Mouse (Mus musculus): ENCODE measurements around the gene Mroh2a. TPM values are rescaled to one million over a fixed set of nuclear protein-coding genes. Genes with fewer than 3 reads are reported as not detected.

Mroh2a gene
- polyA plus RNA-seq, 1 experiment from 2014 or later, result 0.29 TPM

DNA sequence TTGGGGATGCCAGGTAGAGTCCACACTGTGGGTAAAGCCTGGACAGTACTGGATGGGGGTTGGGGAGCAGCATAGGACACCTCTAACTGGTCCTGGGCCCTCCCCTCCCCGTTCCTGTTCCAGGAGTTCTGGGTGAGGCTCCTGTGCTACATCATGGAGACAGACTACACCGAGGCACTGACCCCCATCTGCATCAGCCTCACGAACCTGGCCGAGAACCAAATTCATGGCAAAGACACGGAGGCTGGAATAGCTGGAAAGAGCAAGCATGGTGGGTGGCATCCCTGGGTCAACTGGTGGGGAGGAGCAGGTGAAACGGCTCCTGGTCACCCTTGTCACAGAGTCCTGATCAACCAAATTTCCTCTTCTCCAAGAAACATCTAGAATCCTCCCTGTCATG lies 12.0 kb downstream of the Mroh2a start:
- Histone ChIP-seq H3K4me2 (replicated peaks; ENCODE audit: low read depth) (no peak overlapping the region), H3K9ac (ENCODE audit: low read depth, low read length) (no peak overlapping the region), H3K27ac (ENCODE audit: low read depth, low read length) (no peak overlapping the region), H3K4me3 (ENCODE audit: low read depth, low read length) (no peak overlapping the region), H3K27me3 (replicated peaks; ENCODE audit: control insufficient read depth, insufficient read depth, low read length) (no peaks in the 10 kb centered on the region), H3K4me1 (replicated peaks; ENCODE audit: control insufficient read depth, insufficient read depth, low read length) (no peaks in the 10 kb centered on the region), H3K9me3 (ENCODE audit: control insufficient read depth) (peaks cover 41% of the 10 kb centered on the region), H3K36me3 (ENCODE audit: control insufficient read depth, insufficient read depth) (no peaks in the 10 kb centered on the region)
- WGBS, result 77% methylated on average over 6 of the region's 6 CpGs
- no peak for ATAC-seq
- no peak for TF ChIP-seq CTCF (IDR thresholded peaks at IDR 0.05; ENCODE audit: low read depth)

DNA sequence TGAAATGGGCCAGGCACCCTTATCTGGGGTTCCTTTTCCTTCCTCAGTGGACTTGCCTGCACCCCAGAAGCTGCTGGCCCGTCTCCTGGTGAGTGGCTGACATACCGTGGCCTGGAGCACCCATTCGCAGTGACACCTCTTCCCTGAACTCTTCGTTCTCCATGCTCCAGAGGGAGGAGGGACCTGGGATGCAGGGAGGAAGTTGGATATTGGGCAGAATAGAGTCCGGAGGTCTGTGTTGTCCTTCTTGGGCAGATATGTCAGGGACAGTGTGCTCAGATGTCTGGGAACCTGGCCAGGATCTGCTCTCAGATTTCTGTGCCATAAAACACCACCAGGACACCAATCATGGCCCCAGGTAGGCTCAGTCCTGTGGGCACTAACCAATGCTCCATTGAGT lies 13.3 kb downstream of the Mroh2a start:
- ATAC-seq, result no peak
- Histone ChIP-seq H3K27ac (ENCODE audit: low read depth, low read length) (no peak overlapping the region), H3K27me3 (replicated peaks; ENCODE audit: control insufficient read depth, insufficient read depth, low read length) (no peaks in the 10 kb centered on the region), H3K9me3 (ENCODE audit: control insufficient read depth) (peaks cover 34% of the 10 kb centered on the region), H3K9ac (ENCODE audit: low read depth, low read length) (no peak overlapping the region), H3K4me3 (ENCODE audit: low read depth, low read length) (no peak overlapping the region), H3K4me1 (replicated peaks; ENCODE audit: control insufficient read depth, insufficient read depth, low read length) (no peaks in the 10 kb centered on the region), H3K36me3 (ENCODE audit: control insufficient read depth, insufficient read depth) (no peaks in the 10 kb centered on the region), H3K4me2 (replicated peaks; ENCODE audit: low read depth) (no peak overlapping the region)
- 72% methylated on average over 5 of the region's 5 CpGs for WGBS
- no peak for TF ChIP-seq CTCF (IDR thresholded peaks at IDR 0.05; ENCODE audit: low read depth)

- H3K9me3 ChIP-seq (ENCODE audit: control insufficient read depth), result peaks cover 33% of the 10 kb centered on the region
These were observed 13.8 kb downstream of the Mroh2a start for GRCm38 (mm10) chr1:88240579-88240978.

GRCm38 (mm10) chr1:88243861-88244260 lies 17.1 kb downstream of the Mroh2a start:
- no peak overlapping the region for H3K4me3 ChIP-seq (ENCODE audit: low read depth, low read length)
- H3K36me3 ChIP-seq (ENCODE audit: control insufficient read depth, insufficient read depth), result no peaks in the 10 kb centered on the region
- WGBS, result 62% methylated on average over 5 of the region's 5 CpGs
- no peak overlapping the region for H3K27ac ChIP-seq (ENCODE audit: low read depth, low read length)
- H3K27me3 ChIP-seq (replicated peaks; ENCODE audit: control insufficient read depth, insufficient read depth, low read length), result no peaks in the 10 kb centered on the region
- peaks cover 32% of the 10 kb centered on the region for H3K9me3 ChIP-seq (ENCODE audit: control insufficient read depth)
- no peak overlapping the region for H3K4me2 ChIP-seq (replicated peaks; ENCODE audit: low read depth)
- no peak for ATAC-seq
- H3K9ac ChIP-seq (ENCODE audit: low read depth, low read length), result no peak overlapping the region
- no peak for TF ChIP-seq CTCF (IDR thresholded peaks at IDR 0.05; ENCODE audit: low read depth)
- no peaks in the 10 kb centered on the region for H3K4me1 ChIP-seq (replicated peaks; ENCODE audit: control insufficient read depth, insufficient read depth, low read length)

More at GRCm38 (mm10) chr1:88240579-88240978, 13.8 kb downstream of the Mroh2a start:
- WGBS, result 68% methylated on average over 4 of the region's 4 CpGs
- H3K36me3 ChIP-seq (ENCODE audit: control insufficient read depth, insufficient read depth), result no peaks in the 10 kb centered on the region
- H3K9ac ChIP-seq (ENCODE audit: low read depth, low read length), result no peak overlapping the region
- H3K4me2 ChIP-seq (replicated peaks; ENCODE audit: low read depth), result no peak overlapping the region
- no peak for TF ChIP-seq CTCF (IDR thresholded peaks at IDR 0.05; ENCODE audit: low read depth)
- no peak overlapping the region for H3K27ac ChIP-seq (ENCODE audit: low read depth, low read length)
- H3K4me1 ChIP-seq (replicated peaks; ENCODE audit: control insufficient read depth, insufficient read depth, low read length), result no peaks in the 10 kb centered on the region
- H3K4me3 ChIP-seq (ENCODE audit: low read depth, low read length), result no peak overlapping the region
- no peaks in the 10 kb centered on the region for H3K27me3 ChIP-seq (replicated peaks; ENCODE audit: control insufficient read depth, insufficient read depth, low read length)
- 0 out of 2 replicates have a peak, but pooled peaks have one; percentile 2 for ATAC-seq

GRCm38 (mm10) chr1:88245881-88246280 lies 19.1 kb downstream of the Mroh2a start:
- H3K4me3 ChIP-seq (ENCODE audit: low read depth, low read length), result no peak overlapping the region
- no peak for TF ChIP-seq CTCF (IDR thresholded peaks at IDR 0.05; ENCODE audit: low read depth)
- WGBS, result 74% methylated on average over 6 of the region's 6 CpGs
- no peaks in the 10 kb centered on the region for H3K27me3 ChIP-seq (replicated peaks; ENCODE audit: control insufficient read depth, insufficient read depth, low read length)
- no peaks in the 10 kb centered on the region for H3K36me3 ChIP-seq (ENCODE audit: control insufficient read depth, insufficient read depth)
- no peaks in the 10 kb centered on the region for H3K4me1 ChIP-seq (replicated peaks; ENCODE audit: control insufficient read depth, insufficient read depth, low read length)
- no peak overlapping the region for H3K9ac ChIP-seq (ENCODE audit: low read depth, low read length)
- no peak overlapping the region for H3K4me2 ChIP-seq (replicated peaks; ENCODE audit: low read depth)
- no peak overlapping the region for H3K27ac ChIP-seq (ENCODE audit: low read depth, low read length)
- H3K9me3 ChIP-seq (ENCODE audit: control insufficient read depth), result peaks cover 35% of the 10 kb centered on the region
- ATAC-seq, result 0 out of 2 replicates have a peak, but pooled peaks have one; percentile 1

- no peaks in the 10 kb centered on the region for H3K4me1 ChIP-seq (replicated peaks; ENCODE audit: control insufficient read depth, insufficient read depth, low read length)
- 49% methylated on average over 6 of the region's 6 CpGs for WGBS
- peaks cover 38% of the 10 kb centered on the region for H3K9me3 ChIP-seq (ENCODE audit: control insufficient read depth)
- no peak overlapping the region for H3K27ac ChIP-seq (ENCODE audit: low read depth, low read length)
- H3K27me3 ChIP-seq (replicated peaks; ENCODE audit: control insufficient read depth, insufficient read depth, low read length), result no peaks in the 10 kb centered on the region
- H3K36me3 ChIP-seq (ENCODE audit: control insufficient read depth, insufficient read depth), result no peaks in the 10 kb centered on the region
- H3K4me3 ChIP-seq (ENCODE audit: low read depth, low read length), result no peak overlapping the region
- ATAC-seq, result no peak
- no peak overlapping the region for H3K4me2 ChIP-seq (replicated peaks; ENCODE audit: low read depth)
- no peak for TF ChIP-seq CTCF (IDR thresholded peaks at IDR 0.05; ENCODE audit: low read depth)
- H3K9ac ChIP-seq (ENCODE audit: low read depth, low read length), result no peak overlapping the region
These were observed 19.6 kb downstream of the Mroh2a start for GRCm38 (mm10) chr1:88246386-88246785.

DNA sequence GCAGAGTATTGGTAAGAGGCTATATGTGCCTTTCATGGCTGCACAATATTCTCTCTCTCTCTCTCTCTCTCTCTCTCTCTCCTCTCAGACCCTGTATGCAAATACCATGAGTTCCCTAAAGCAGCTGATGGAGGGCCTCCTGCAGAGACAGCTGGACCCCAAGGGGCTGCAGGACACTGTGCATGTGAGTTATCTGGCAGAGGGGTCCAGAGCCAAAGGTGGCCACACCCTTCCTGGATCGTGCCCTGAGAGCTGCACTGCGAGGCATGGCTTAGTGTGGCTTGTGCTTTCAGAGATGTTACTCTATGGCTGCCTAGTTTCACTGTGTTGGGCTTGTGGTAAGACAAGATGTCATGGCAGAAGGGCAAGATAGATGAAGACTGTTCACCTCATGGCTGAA lies 20.9 kb downstream of the Mroh2a start:
- H3K27ac ChIP-seq (ENCODE audit: low read depth, low read length), result no peak overlapping the region
- no peaks in the 10 kb centered on the region for H3K4me1 ChIP-seq (replicated peaks; ENCODE audit: control insufficient read depth, insufficient read depth, low read length)
- no peaks in the 10 kb centered on the region for H3K27me3 ChIP-seq (replicated peaks; ENCODE audit: control insufficient read depth, insufficient read depth, low read length)
- H3K4me3 ChIP-seq (ENCODE audit: low read depth, low read length), result no peak overlapping the region
- TF ChIP-seq CTCF (IDR thresholded peaks at IDR 0.05; ENCODE audit: low read depth), result no peak
- no peak overlapping the region for H3K4me2 ChIP-seq (replicated peaks; ENCODE audit: low read depth)
- H3K9me3 ChIP-seq (ENCODE audit: control insufficient read depth), result peaks cover 45% of the 10 kb centered on the region
- no peak for ATAC-seq
- H3K36me3 ChIP-seq (ENCODE audit: control insufficient read depth, insufficient read depth), result no peaks in the 10 kb centered on the region
- no peak overlapping the region for H3K9ac ChIP-seq (ENCODE audit: low read depth, low read length)
- WGBS, result 45% methylated on average over 2 of the region's 2 CpGs

Data from intestine, postnatal 0 days (tissue).